Mouse (Mus musculus) embryonic facial prominence, embryonic 11.5 days (tissue): Measurements from ENCODE around the gene Tmem262. TPM values are rescaled to one million over a fixed set of nuclear protein-coding genes. Genes with fewer than 3 reads are reported as not detected.
A peak's percentile ranks its signal among the peaks of the same experiment; 100 is the strongest.

Experiments
- ATAC-seq: fragments of 200-750 bp; cut with Nextera tagmentation; replicated peaks from 2 replicates; pipeline ENCODE4 v1.8.0; 2017; ENCODE audit warnings: low read depth; ENCODE audit not compliant: insufficient number of reproducible peaks, low FRiP score, low TSS enrichment
- DNase-seq: peaks from one replicate; pipeline ENCODE4 v3.0.0-alpha.2; 2015; ENCODE audit warnings: low spot score
- H3K27ac ChIP-seq: fragments of 300-500 bp; sonication (generic); replicated peaks from 2 replicates; pipeline ENCODE4 v1.5.1; 2014; ENCODE audit warnings: mild to moderate bottlenecking, low read depth, low read length, control low read depth
- H3K27me3 ChIP-seq: fragments of 300-500 bp; sonication (generic); 2 replicates; pipeline ENCODE4 v1.6.1; 2014; ENCODE audit warnings: mild to moderate bottlenecking, low read length, moderate library complexity, mixed read lengths; ENCODE audit not compliant: control insufficient read depth, insufficient read depth
- H3K36me3 ChIP-seq: fragments of 300-500 bp; sonication (generic); replicated peaks from 2 replicates; pipeline ENCODE4 v1.6.1; 2014; ENCODE audit warnings: low read depth, mild to moderate bottlenecking, low read length, moderate library complexity, mixed read lengths; ENCODE audit not compliant: control insufficient read depth, insufficient read depth
- H3K4me1 ChIP-seq: fragments of 300-500 bp; sonication (generic); 2 replicates; pipeline ENCODE4 v1.6.1; 2014; ENCODE audit warnings: low read length, mixed read lengths; ENCODE audit not compliant: control insufficient read depth, insufficient read depth
- H3K4me2 ChIP-seq: fragments of 300-500 bp; sonication (generic); 2 replicates; pipeline ENCODE4 v1.6.1; 2014; ENCODE audit warnings: low read depth, mild to moderate bottlenecking, control low read depth, low read length, moderate library complexity
- H3K4me3 ChIP-seq: fragments of 300-500 bp; sonication (generic); 2 replicates; pipeline ENCODE4 v1.5.1; 2014; ENCODE audit warnings: low read depth, low read length, control low read depth
- H3K9ac ChIP-seq: fragments of 300-500 bp; sonication (generic); replicated peaks from 2 replicates; pipeline ENCODE4 v1.6.1; 2014; ENCODE audit warnings: mild to moderate bottlenecking, control low read depth, low read length
- H3K9me3 ChIP-seq: fragments of 300-500 bp; sonication (generic); replicated peaks from 2 replicates; pipeline ENCODE4 v1.6.1; 2016; ENCODE audit warnings: mild to moderate bottlenecking, low read length, inconsistent platforms, mixed read lengths; ENCODE audit not compliant: control insufficient read depth
- WGBS: fragments of 180-500 bp; shearing (Covaris S2); extraction: QIAGEN DNeasy Blood & Tissue Kit; methylation state at CpG from one replicate; pipeline ENCODE4 v1.1.7; 2014; 5-methylcytosine and 5-hydroxymethylcytosine counted together
- polyA plus RNA-seq: library from polyadenylated mRNA; unstranded; fragments of >200 nt; fragmentation: Nextera tagmentation; extraction: Ambion mirVana; gene quantifications from 2 replicates; pipeline ENCODE4 v1.2.1, GENCODE M21; 2014

Tmem262 gene
- polyA plus RNA-seq, 1 experiment from 2014 or later: not detected

DNA sequence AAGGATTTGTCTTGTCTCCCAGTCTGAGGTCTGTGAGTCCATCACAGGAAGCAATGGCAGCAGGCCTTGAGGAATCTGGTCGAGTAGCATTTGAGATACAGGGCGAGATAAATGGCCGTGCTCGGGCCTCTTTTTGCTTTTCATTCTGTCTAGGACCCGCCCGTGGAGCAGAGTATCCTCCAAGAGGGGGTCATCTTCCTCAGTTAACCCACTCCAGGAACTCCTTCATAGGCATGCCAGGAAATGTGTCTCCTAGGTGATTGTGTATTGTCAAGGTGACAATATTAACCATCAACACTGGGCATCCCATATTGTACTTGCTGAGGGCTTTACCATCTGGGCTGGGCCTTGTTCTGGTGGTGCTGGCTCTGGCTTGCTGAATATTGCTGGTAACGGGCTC lies 14.3 kb downstream of the Tmem262 start, which contains the start of gene AC131692.1:
Gene AC131692.1, plus strand, starts transcription at position 301 of the 400 bp plus-strand sequence.
- 92% methylated on average over 7 of the region's 7 CpGs for WGBS
- DNase-seq: no peak
- no peaks in the 10 kb centered on the region for H3K4me1 ChIP-seq
- H3K9ac ChIP-seq: no peak within 1 kb of the TSS
- no peak within 1 kb of the TSS for H3K4me2 ChIP-seq
- no peaks in the 10 kb centered on the region for H3K27me3 ChIP-seq
- no peak for ATAC-seq
- H3K4me3 ChIP-seq: no peak within 1 kb of the TSS
- no peak within 1 kb of the TSS for H3K27ac ChIP-seq
- no peaks in the 10 kb centered on the region for H3K9me3 ChIP-seq
- peaks cover 2% of the 10 kb centered on the region for H3K36me3 ChIP-seq

DNA sequence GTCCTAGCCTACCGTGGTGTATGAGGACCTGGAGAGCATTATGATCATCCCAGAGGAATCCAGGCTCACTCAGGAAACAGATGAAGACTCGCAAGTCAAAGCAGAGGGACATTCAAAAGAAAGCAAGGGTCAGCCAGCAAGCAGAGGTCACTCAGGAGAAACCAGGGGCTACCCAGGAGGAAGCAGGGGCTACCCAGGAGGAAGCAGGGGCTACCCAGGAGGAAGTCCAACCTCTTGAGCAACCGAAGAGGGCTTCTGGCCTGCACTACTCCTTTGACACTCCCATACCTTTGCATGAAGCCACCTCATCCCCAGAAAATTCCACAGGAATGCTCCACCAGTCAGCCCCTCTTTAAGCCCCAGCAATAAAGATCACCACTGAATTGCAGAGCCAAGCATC lies 18.0 kb downstream of the Tmem262 start:
- Histone ChIP-seq H3K4me3 (no peak overlapping the region), H3K36me3 (peaks cover 2% of the 10 kb centered on the region)
- WGBS: 88% methylated on average over 3 of the region's 3 CpGs

GRCm38 (mm10) chr19:6101186-6101585 lies 21.4 kb downstream of the Tmem262 start:
- no peak overlapping the region for H3K9ac ChIP-seq
- WGBS: 21% methylated on average over 6 of the region's 6 CpGs

More for the DNA sequence above, 18.0 kb downstream of the Tmem262 start:
- no peak for DNase-seq
- H3K27me3 ChIP-seq: no peaks in the 10 kb centered on the region
- no peak for ATAC-seq
- H3K27ac ChIP-seq: no peak overlapping the region
- H3K9me3 ChIP-seq: no peaks in the 10 kb centered on the region
- H3K9ac ChIP-seq: no peak overlapping the region
- no peaks in the 10 kb centered on the region for H3K4me1 ChIP-seq
- no peak overlapping the region for H3K4me2 ChIP-seq

DNA sequence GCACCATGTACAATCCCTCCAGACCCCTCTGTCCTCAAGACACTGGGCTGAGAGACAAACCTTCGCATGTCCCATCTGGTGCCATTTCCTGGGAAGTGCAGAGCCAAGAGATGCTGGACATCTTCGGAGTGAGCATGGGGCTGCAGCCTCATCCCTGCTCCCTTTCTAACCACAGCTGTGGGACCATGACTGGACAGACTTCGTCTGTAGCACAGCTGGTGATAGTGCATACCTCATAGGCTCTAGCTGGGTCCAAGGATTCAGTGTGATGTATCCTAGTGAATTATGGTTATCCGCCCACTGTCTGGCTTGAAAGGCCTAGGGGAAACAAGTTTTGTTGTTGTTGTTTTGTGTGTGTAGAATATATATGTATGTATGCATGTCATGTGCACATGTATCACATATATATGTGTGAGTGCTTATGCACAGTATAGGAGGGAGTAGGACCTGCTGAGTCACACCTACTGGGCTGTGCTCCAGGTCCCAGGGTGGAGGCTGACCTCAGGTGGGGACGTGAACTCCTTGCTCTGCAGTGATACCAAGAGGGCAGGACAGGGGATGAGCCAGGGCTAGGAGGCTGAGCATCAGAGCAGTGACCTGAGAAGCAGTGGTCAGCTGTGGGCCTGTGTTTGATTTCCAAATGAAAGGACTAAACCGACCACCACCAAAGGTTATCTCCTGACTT lies 22.5 kb downstream of the Tmem262 start:
- Histone ChIP-seq H3K27ac (no peak overlapping the region), H3K36me3 (no peaks in the 10 kb centered on the region), H3K9ac (no peak overlapping the region), H3K4me3 (no peak overlapping the region), H3K27me3 (no peaks in the 10 kb centered on the region), H3K4me1 (no peaks in the 10 kb centered on the region), H3K9me3 (no peaks in the 10 kb centered on the region), H3K4me2 (no peak overlapping the region)
- ATAC-seq (no peak), DNase-seq (no peak)
- WGBS: 78% methylated on average over 6 of the region's 6 CpGs

More at GRCm38 (mm10) chr19:6101186-6101585, 21.4 kb downstream of the Tmem262 start:
- DNase-seq (peak; percentile 56), ATAC-seq (no peak)
- Histone ChIP-seq H3K4me1 (no peaks in the 10 kb centered on the region), H3K36me3 (no peaks in the 10 kb centered on the region), H3K9me3 (no peaks in the 10 kb centered on the region), H3K4me3 (no peak overlapping the region), H3K27me3 (no peaks in the 10 kb centered on the region), H3K4me2 (no peak overlapping the region), H3K27ac (no peak overlapping the region)

- H3K36me3 ChIP-seq: no peaks in the 10 kb centered on the region
- ATAC-seq (no peak), DNase-seq (no peak)
- no peak overlapping the region for H3K9ac ChIP-seq
- H3K27me3 ChIP-seq: no peaks in the 10 kb centered on the region
- 72% methylated on average over 4 of the region's 4 CpGs for WGBS
- no peaks in the 10 kb centered on the region for H3K9me3 ChIP-seq
- H3K4me3 ChIP-seq: no peak overlapping the region
- H3K4me1 ChIP-seq: no peaks in the 10 kb centered on the region
- no peak overlapping the region for H3K4me2 ChIP-seq
- no peak overlapping the region for H3K27ac ChIP-seq
These were observed 24.6 kb downstream of the Tmem262 start for GRCm38 (mm10) chr19:6104476-6104875.

DNA sequence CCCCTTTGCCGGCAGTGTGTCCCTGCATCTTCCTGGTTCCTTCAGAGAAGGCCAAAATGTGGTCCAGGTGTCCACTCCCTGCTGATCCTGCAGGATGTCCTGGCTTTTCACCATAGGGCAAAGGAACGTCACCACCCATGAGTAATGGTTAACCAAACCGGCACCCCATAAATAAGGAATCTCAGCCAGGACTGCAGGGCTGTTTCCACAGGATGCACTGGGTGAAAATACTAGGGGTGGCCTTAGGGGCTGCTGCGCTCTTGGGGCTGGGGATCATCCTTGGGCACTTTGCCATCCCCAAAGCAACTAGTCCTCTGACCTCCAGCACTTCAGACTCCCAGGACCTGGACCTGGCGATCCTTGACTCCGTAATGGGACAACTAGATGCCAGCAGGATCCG lies 25.8 kb downstream of the Tmem262 start, which contains the start of gene Naaladl1:
Gene Naaladl1, plus strand, starts transcription at position 197 of the 400 bp plus-strand sequence.
- Histone ChIP-seq H3K9me3 (no peaks in the 10 kb centered on the region), H3K4me1 (no peaks in the 10 kb centered on the region), H3K36me3 (no peaks in the 10 kb centered on the region), H3K4me2 (no peak within 1 kb of the TSS), H3K27me3 (no peaks in the 10 kb centered on the region), H3K27ac (no peak within 1 kb of the TSS), H3K4me3 (no peak within 1 kb of the TSS), H3K9ac (no peak within 1 kb of the TSS)
- 83% methylated on average over 7 of the region's 7 CpGs for WGBS
- DNase-seq: no peak
- ATAC-seq: no peak

DNA sequence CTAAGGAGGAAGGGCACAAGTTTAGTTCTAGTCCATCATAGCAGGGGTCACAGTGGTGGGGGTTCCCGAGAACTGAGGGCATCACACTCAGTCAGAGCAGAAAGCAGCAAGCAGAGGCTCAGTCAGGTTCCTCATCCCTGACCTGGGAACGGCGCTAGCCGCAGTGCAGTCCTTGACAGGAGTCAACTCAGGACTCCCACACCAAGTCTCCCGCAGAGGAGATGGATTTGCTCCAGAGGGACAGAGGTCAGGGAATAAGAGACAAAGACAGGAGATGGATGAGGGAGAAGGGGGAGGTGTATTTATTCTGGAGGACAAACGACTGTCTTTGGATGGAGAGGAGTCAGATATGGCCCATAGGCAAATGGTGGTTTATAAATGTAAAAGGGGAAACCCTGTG lies 33.3 kb downstream of the Tmem262 start:
- ATAC-seq: no peak
- Histone ChIP-seq H3K9me3 (no peaks in the 10 kb centered on the region), H3K9ac (no peak overlapping the region), H3K4me3 (no peak overlapping the region), H3K27ac (no peak overlapping the region), H3K27me3 (no peaks in the 10 kb centered on the region), H3K4me1 (no peaks in the 10 kb centered on the region), H3K36me3 (peaks cover 12% of the 10 kb centered on the region), H3K4me2 (no peak overlapping the region)
- DNase-seq: no peak
- 74% methylated on average over 6 of the region's 6 CpGs for WGBS

DNA sequence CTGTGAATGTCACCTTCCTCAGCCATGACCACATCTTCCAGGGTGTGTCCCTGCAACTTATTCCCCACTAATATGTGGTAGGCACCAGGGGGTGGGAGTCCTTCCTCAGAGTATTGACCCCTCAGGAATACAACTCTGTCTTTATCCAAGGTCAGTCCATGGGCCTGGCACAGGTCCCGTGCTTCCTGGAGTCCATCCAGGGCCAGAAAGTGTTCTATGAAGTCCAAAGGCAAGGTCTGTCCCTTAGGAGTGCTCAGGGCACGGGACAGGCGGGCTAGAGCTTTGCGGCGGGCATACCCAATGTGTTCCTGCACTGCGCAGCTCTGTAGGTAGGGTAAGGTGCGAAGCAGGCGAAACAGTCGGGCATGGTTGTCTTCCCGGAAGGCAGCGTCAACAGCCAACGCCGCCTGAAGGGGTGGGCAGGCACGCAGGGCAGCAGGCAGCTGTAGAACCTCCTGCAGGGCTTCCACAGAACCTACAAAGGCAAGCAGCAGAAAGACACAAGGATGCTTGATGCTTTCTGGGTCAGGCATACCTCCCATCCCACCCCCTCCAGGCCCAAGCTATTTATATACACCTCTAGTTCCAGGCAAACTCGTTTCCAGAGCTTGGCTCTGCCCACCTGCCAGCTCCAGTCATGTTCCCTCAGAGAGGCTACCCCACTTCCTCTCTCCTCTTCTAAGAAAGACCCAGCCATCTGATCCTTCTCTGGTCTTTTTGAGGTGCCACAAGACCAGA lies 36.4 kb downstream of the Tmem262 start:
- Histone ChIP-seq H3K4me2 (no peak overlapping the region), H3K4me3 (no peak overlapping the region)

More for the DNA sequence above, 36.4 kb downstream of the Tmem262 start:
- Histone ChIP-seq H3K9me3 (no peaks in the 10 kb centered on the region), H3K36me3 (peaks cover 12% of the 10 kb centered on the region), H3K27ac (no peak overlapping the region), H3K9ac (no peak overlapping the region), H3K27me3 (no peaks in the 10 kb centered on the region), H3K4me1 (no peaks in the 10 kb centered on the region)
- WGBS: 91% methylated on average over 15 of the region's 15 CpGs
- ATAC-seq (no peak), DNase-seq (no peak)
